Mouse (Mus musculus) liver, embryonic 14.5 days (tissue): ENCODE results near the gene Tmem88b.

Source experiments
- CTCF ChIP-seq: IDR thresholded peaks from 2 replicates; pipeline ENCODE4 v1.5.1; 2016; ENCODE audit warnings: antibody characterized with exemption, low read depth, control low read depth
- EP300 ChIP-seq: IDR thresholded peaks from 2 replicates; pipeline ENCODE4 v1.6.1; 2016; ENCODE audit warnings: antibody characterized with exemption, low read depth

GRCm38 (mm10) chr4:155775855-155776254 is 9.8 kb downstream of the Tmem88b start:
- TF ChIP-seq CTCF, result no peak
- TF ChIP-seq EP300, result no peak
